Mouse (Mus musculus): ENCODE measurements around the gene Gm12184. TPM values are rescaled to one million over a fixed set of nuclear protein-coding genes. Genes with fewer than 3 reads are reported as not detected.

The Gm12184 gene
- polyA plus RNA-seq, 1 experiment from 2014 or later = 13.6 TPM

- peaks cover 26% of the 10 kb centered on the region for H3K27me3 ChIP-seq
- 75% methylated on average over 6 of the region's 6 CpGs for WGBS
Observed at GRCm38 (mm10) chr11:48835923-48836322, 9.5 kb upstream of the Gm12184 start.

GRCm38 (mm10) chr11:48833731-48834639 lies 7.5 kb upstream of the Gm12184 start:
- WGBS = 1% methylated on average over 30 of the region's 30 CpGs
- Histone ChIP-seq H3K9me3 (no peaks in the 10 kb centered on the region), H3K27ac (peak overlapping the region; percentile 41; the same call in 1 of the 2 replicates), H3K4me3 (replicated peaks) (peak overlapping the region; percentile 54), H3K4me2 (peak overlapping the region; percentile 62), H3K4me1 (replicated peaks) (peaks cover 13% of the 10 kb centered on the region; the same call in 1 of the 2 replicates), H3K36me3 (no peaks in the 10 kb centered on the region), H3K9ac (replicated peaks) (peak overlapping the region; percentile 52; the same call in 1 of the 2 replicates), H3K27me3 (peaks cover 17% of the 10 kb centered on the region)
- ATAC-seq (ENCODE audit: insufficient number of reproducible peaks, insufficient read depth, low FRiP score, low TSS enrichment, low read depth) = peak; percentile 72

More at GRCm38 (mm10) chr11:48835923-48836322, 9.5 kb upstream of the Gm12184 start:
- no peak overlapping the region for H3K4me2 ChIP-seq
- H3K4me1 ChIP-seq (replicated peaks) = peaks cover 13% of the 10 kb centered on the region; the same call in 1 of the 2 replicates
- no peak for ATAC-seq (ENCODE audit: insufficient number of reproducible peaks, insufficient read depth, low FRiP score, low TSS enrichment, low read depth)
- no peak overlapping the region for H3K9ac ChIP-seq (replicated peaks)
- H3K9me3 ChIP-seq = no peaks in the 10 kb centered on the region
- H3K36me3 ChIP-seq = no peaks in the 10 kb centered on the region
- H3K27ac ChIP-seq = no peak overlapping the region
- H3K4me3 ChIP-seq (replicated peaks) = no peak overlapping the region

GRCm38 (mm10) chr11:48833078-48833730 lies 6.7 kb upstream of the Gm12184 start:
- no peaks in the 10 kb centered on the region for H3K9me3 ChIP-seq
- ATAC-seq (ENCODE audit: insufficient number of reproducible peaks, insufficient read depth, low FRiP score, low TSS enrichment, low read depth) = no peak
- peak overlapping the region; percentile 62 for H3K4me2 ChIP-seq
- H3K27ac ChIP-seq = no peak overlapping the region
- peak overlapping the region; percentile 54 for H3K4me3 ChIP-seq (replicated peaks)
- H3K27me3 ChIP-seq = peaks cover 17% of the 10 kb centered on the region
- no peak overlapping the region for H3K9ac ChIP-seq (replicated peaks)
- H3K4me1 ChIP-seq (replicated peaks) = peaks cover 8% of the 10 kb centered on the region; the same call in 1 of the 2 replicates
- WGBS = 47% methylated on average over 9 of the region's 9 CpGs
- no peaks in the 10 kb centered on the region for H3K36me3 ChIP-seq

- no peak overlapping the region for H3K4me3 ChIP-seq (replicated peaks)
- no peak overlapping the region for H3K9ac ChIP-seq (replicated peaks)
- H3K27ac ChIP-seq = no peak overlapping the region
- H3K36me3 ChIP-seq = no peaks in the 10 kb centered on the region
- peaks cover 6% of the 10 kb centered on the region for H3K27me3 ChIP-seq
- no peak overlapping the region for H3K4me2 ChIP-seq
- no peak for ATAC-seq (ENCODE audit: insufficient number of reproducible peaks, insufficient read depth, low FRiP score, low TSS enrichment, low read depth)
- no peaks in the 10 kb centered on the region for H3K4me1 ChIP-seq (replicated peaks)
- 78% methylated on average over 2 of the region's 2 CpGs for WGBS
- no peaks in the 10 kb centered on the region for H3K9me3 ChIP-seq
Observed at GRCm38 (mm10) chr11:48831273-48831672, 4.8 kb upstream of the Gm12184 start.

- ATAC-seq (ENCODE audit: insufficient number of reproducible peaks, insufficient read depth, low FRiP score, low TSS enrichment, low read depth) = no peak
- Histone ChIP-seq H3K4me3 (replicated peaks) (no peak overlapping the region), H3K9me3 (no peaks in the 10 kb centered on the region), H3K27me3 (no peaks in the 10 kb centered on the region), H3K36me3 (no peaks in the 10 kb centered on the region), H3K4me2 (no peak overlapping the region), H3K4me1 (replicated peaks) (no peaks in the 10 kb centered on the region), H3K27ac (no peak overlapping the region), H3K9ac (replicated peaks) (no peak overlapping the region)
- 67% methylated on average over 2 of the region's 2 CpGs for WGBS
Observed at GRCm38 (mm10) chr11:48830279-48830678, 3.8 kb upstream of the Gm12184 start.

GRCm38 (mm10) chr11:48827926-48828325 lies 1.5 kb upstream of the Gm12184 start:
- Histone ChIP-seq H3K9ac (replicated peaks) (no peak overlapping the region), H3K36me3 (no peaks in the 10 kb centered on the region), H3K4me2 (no peak overlapping the region), H3K4me1 (replicated peaks) (peaks cover 8% of the 10 kb centered on the region; the same call in 1 of the 2 replicates), H3K27me3 (peaks cover 16% of the 10 kb centered on the region), H3K27ac (no peak overlapping the region), H3K4me3 (replicated peaks) (no peak overlapping the region), H3K9me3 (no peaks in the 10 kb centered on the region)
- no peak for ATAC-seq (ENCODE audit: insufficient number of reproducible peaks, insufficient read depth, low FRiP score, low TSS enrichment, low read depth)
- WGBS = 83% methylated on average over 6 of the region's 6 CpGs

- no peak for ATAC-seq (ENCODE audit: insufficient number of reproducible peaks, insufficient read depth, low FRiP score, low TSS enrichment, low read depth)
- H3K27ac ChIP-seq = peak overlapping the region; percentile 59; the same call in 1 of the 2 replicates
- WGBS = 0% methylated on average over 6 of the region's 6 CpGs
Observed at GRCm38 (mm10) chr11:48826752-48827096, 269 bp upstream of the Gm12184 start.

GRCm38 (mm10) chr11:48824311-48824830 lies 2.1 kb downstream of the Gm12184 start:
- H3K27me3 ChIP-seq = peaks cover 19% of the 10 kb centered on the region
- H3K36me3 ChIP-seq = no peaks in the 10 kb centered on the region
- H3K4me1 ChIP-seq (replicated peaks) = peaks cover 8% of the 10 kb centered on the region; the same call in 1 of the 2 replicates
- 4% methylated on average over 22 of the region's 22 CpGs for WGBS
- H3K9ac ChIP-seq (replicated peaks) = peak overlapping the region; percentile 44; the same call in 1 of the 2 replicates
- no peak for ATAC-seq (ENCODE audit: insufficient number of reproducible peaks, insufficient read depth, low FRiP score, low TSS enrichment, low read depth)
- no peak overlapping the region for H3K27ac ChIP-seq
- H3K4me2 ChIP-seq = peak overlapping the region; percentile 68
- H3K4me3 ChIP-seq (replicated peaks) = peak overlapping the region; percentile 43
- H3K9me3 ChIP-seq = no peaks in the 10 kb centered on the region

More at GRCm38 (mm10) chr11:48826752-48827096, 269 bp upstream of the Gm12184 start:
- Histone ChIP-seq H3K36me3 (no peaks in the 10 kb centered on the region), H3K9me3 (no peaks in the 10 kb centered on the region), H3K9ac (replicated peaks) (peak overlapping the region; percentile 51), H3K4me2 (peak overlapping the region; percentile 64), H3K4me3 (replicated peaks) (peak overlapping the region; percentile 45), H3K4me1 (replicated peaks) (peaks cover 8% of the 10 kb centered on the region; the same call in 1 of the 2 replicates), H3K27me3 (peaks cover 19% of the 10 kb centered on the region)

- Histone ChIP-seq H3K9ac (replicated peaks) (peak overlapping the region; percentile 44; the same call in 1 of the 2 replicates), H3K9me3 (no peaks in the 10 kb centered on the region), H3K27ac (no peak overlapping the region), H3K4me2 (peak overlapping the region; percentile 68), H3K27me3 (peaks cover 19% of the 10 kb centered on the region), H3K4me3 (replicated peaks) (peak overlapping the region; percentile 43), H3K36me3 (no peaks in the 10 kb centered on the region), H3K4me1 (replicated peaks) (peaks cover 8% of the 10 kb centered on the region; the same call in 1 of the 2 replicates)
- under 1% methylated on average over 15 of the region's 15 CpGs for whole genome bisulfite sequencing
- ATAC-seq (ENCODE audit: insufficient number of reproducible peaks, insufficient read depth, low FRiP score, low TSS enrichment, low read depth) = no peak
Observed at GRCm38 (mm10) chr11:48823536-48823972, 2.9 kb downstream of the Gm12184 start.

- Histone ChIP-seq H3K27ac (no peak overlapping the region), H3K4me1 (replicated peaks) (peaks cover 8% of the 10 kb centered on the region; the same call in 1 of the 2 replicates), H3K36me3 (no peaks in the 10 kb centered on the region), H3K27me3 (peaks cover 19% of the 10 kb centered on the region), H3K9ac (replicated peaks) (no peak overlapping the region), H3K4me3 (replicated peaks) (peak overlapping the region; percentile 43), H3K4me2 (peak overlapping the region; percentile 68), H3K9me3 (no peaks in the 10 kb centered on the region)
- no peak for ATAC-seq (ENCODE audit: insufficient number of reproducible peaks, insufficient read depth, low FRiP score, low TSS enrichment, low read depth)
- WGBS = 39% methylated on average over 14 of the region's 14 CpGs
Observed at GRCm38 (mm10) chr11:48822768-48823512, 3.5 kb downstream of the Gm12184 start.
